ENCODE assay signal across 38 mouse cellular contexts in genomic region chr11:34220596-34220995, GRCm38 (mm10). TPM values are rescaled to one million over a fixed set of nuclear protein-coding genes. Genes with fewer than 3 reads are reported as not detected.
"Had no signal": no experiment of that assay in that cellular context is flagged by ENCODE, and none has a peak within 500 bp of the region (broad histone marks: within the 10 kb centered on the region; RNA-seq: fewer than 3 reads in every experiment).

No protein-coding gene starts in this region.

RNA-seq across cellular contexts. Expression of gene Foxi1, which starts 12.7 kb away (rescaled TPM):
- total RNA-seq: left cerebral cortex, postnatal 10 days; left cerebral cortex, postnatal 14 days; left cerebral cortex, postnatal 25 days; left cerebral cortex, postnatal 4 days; liver, adult 2 months; megakaryocyte progenitor cell, adult 5-6 weeks; megakaryocyte-erythroid progenitor cell, adult 5-6 weeks; monocyte, adult 5-6 weeks had no signal
- polyA plus RNA-seq: limb, embryonic 10.5 days; limb, embryonic 11.5 days; limb, embryonic 12.5 days; limb, embryonic 13.5 days; limb, embryonic 14.5 days; limb, embryonic 15.5 days; liver, adult 2 months; liver, embryonic 11.5 days; liver, embryonic 12.5 days; liver, embryonic 13.5 days; liver, embryonic 14.5 days; liver, embryonic 15.5 days; liver, embryonic 16.5 days; liver, postnatal 0 days; lung, embryonic 14.5 days; lung, embryonic 15.5 days; lung, embryonic 16.5 days; lung, postnatal 0 days; macrophage; midbrain, embryonic 10.5 days; midbrain, embryonic 11.5 days; midbrain, embryonic 12.5 days; midbrain, embryonic 13.5 days; midbrain, embryonic 14.5 days; midbrain, embryonic 15.5 days; midbrain, embryonic 16.5 days; midbrain, postnatal 0 days; myocyte; neural tube, embryonic 11.5 days; neural tube, embryonic 12.5 days; neural tube, embryonic 13.5 days had no signal
